Mouse (Mus musculus): Measurements from ENCODE around the gene Pih1d1. TPM values are rescaled to one million over a fixed set of nuclear protein-coding genes. Genes with fewer than 3 reads are reported as not detected.

Pih1d1 gene
- polyA plus RNA-seq (2015; fragmentation: Nextera tagmentation; extraction: Ambion mirVana): 45.1 and 48.9 TPM in 2 replicates

GRCm38 (mm10) chr7:45154096-45154992 is at the start of gene Pih1d1, which contains the start of gene Aldh16a1:
Pih1d1 (plus strand) TSS chr7:45154303.
Aldh16a1 (minus strand) TSS chr7:45154584.

GRCm38 (mm10) chr7:45124224-45125143 is 29.6 kb upstream of the Pih1d1 start, which contains the start of gene Rps11:
Rps11 (minus strand) TSS chr7:45124439.

GRCm38 (mm10) chr7:45128624-45129246 is 25.4 kb upstream of the Pih1d1 start, which contains the start of gene Rpl13a:
Rpl13a (minus strand) TSS chr7:45128761.

GRCm38 (mm10) chr7:45135993-45136567 is 18.0 kb upstream of the Pih1d1 start, which contains the start of the genes Gm45713 and Flt3l:
Gm45713 (minus strand) TSS chr7:45136231.
Flt3l (minus strand) TSS chr7:45136432.

GRCm38 (mm10) chr7:45163735-45164490 is 9.8 kb downstream of the Pih1d1 start, which contains the start of gene Slc17a7:
Slc17a7 (plus strand) TSS chr7:45163949.

GRCm38 (mm10) chr7:45179469-45179868 is 25.4 kb downstream of the Pih1d1 start, which contains the start of gene Gfy:
Gfy (minus strand) TSS chr7:45179569.

GRCm38 (mm10) chr7:45180896-45181477 is 26.9 kb downstream of the Pih1d1 start, which contains the start of gene Pth2:
Pth2 (plus strand) TSS chr7:45180995.

GRCm38 (mm10) chr7:45204380-45205143 is 50.5 kb downstream of the Pih1d1 start, which contains the start of gene Ccdc155:
Ccdc155 (minus strand) TSS chr7:45204892.

MicroRNAs within 50 kb of the gene (microRNA counts, 519-probe panel; counts per million panel counts)
- microRNA mmu-miR-150: 7,531 counts per million, percentile 73 among the panel's probes with 10 or more counts

Other genes starting within 250 kb of the Pih1d1 start
- 54.9 and 61.8 TPM in 2 replicates for gene Ap2a1, start 224.8 kb upstream of the Pih1d1 start, polyA plus RNA-seq (2015; fragmentation: Nextera tagmentation; extraction: Ambion mirVana)
- 0.17 TPM in 1 of 2 replicates, not detected in the other for gene Tsks, start 211.1 kb upstream of the Pih1d1 start, polyA plus RNA-seq (2015; fragmentation: Nextera tagmentation; extraction: Ambion mirVana)
- gene Cpt1c, start 179.5 kb upstream of the Pih1d1 start, polyA plus RNA-seq (2015; fragmentation: Nextera tagmentation; extraction: Ambion mirVana): 3.7 and 4.5 TPM in 2 replicates
- 215 and 217 TPM in 2 replicates for gene Prmt1, start 167.7 kb upstream of the Pih1d1 start, polyA plus RNA-seq (2015; fragmentation: Nextera tagmentation; extraction: Ambion mirVana)
- 54.1 and 62.3 TPM in 2 replicates for gene Irf3, start 156.7 kb upstream of the Pih1d1 start, polyA plus RNA-seq (2015; fragmentation: Nextera tagmentation; extraction: Ambion mirVana)
- gene Bcl2l12, start 155.6 kb upstream of the Pih1d1 start, polyA plus RNA-seq (2015; fragmentation: Nextera tagmentation; extraction: Ambion mirVana): 28.5 and 32.0 TPM in 2 replicates
- 15.0 and 17.0 TPM in 2 replicates for gene Scaf1, start 137.9 kb upstream of the Pih1d1 start, polyA plus RNA-seq (2015; fragmentation: Nextera tagmentation; extraction: Ambion mirVana)
- 25.6 and 26.0 TPM in 2 replicates for gene Rras, start 136.3 kb upstream of the Pih1d1 start, polyA plus RNA-seq (2015; fragmentation: Nextera tagmentation; extraction: Ambion mirVana)
- 3.9 and 5.0 TPM in 2 replicates for gene Prr12, start 101.4 kb upstream of the Pih1d1 start, polyA plus RNA-seq (2015; fragmentation: Nextera tagmentation; extraction: Ambion mirVana)
- gene Nosip, start 91.9 kb upstream of the Pih1d1 start, polyA plus RNA-seq (2015; fragmentation: Nextera tagmentation; extraction: Ambion mirVana): 37.2 and 45.0 TPM in 2 replicates
- gene Prrg2, start 91.6 kb upstream of the Pih1d1 start, polyA plus RNA-seq (2015; fragmentation: Nextera tagmentation; extraction: Ambion mirVana): 10.0 and 12.4 TPM in 2 replicates
- 80.3 and 93.9 TPM in 2 replicates for gene Rcn3, start 62.1 kb upstream of the Pih1d1 start, polyA plus RNA-seq (2015; fragmentation: Nextera tagmentation; extraction: Ambion mirVana)
- gene Fcgrt, start 50.5 kb upstream of the Pih1d1 start, polyA plus RNA-seq (2015; fragmentation: Nextera tagmentation; extraction: Ambion mirVana): 59.4 and 86.0 TPM in 2 replicates
- 1,257 and 1,307 TPM in 2 replicates for gene Rps11, start 29.9 kb upstream of the Pih1d1 start, polyA plus RNA-seq (2015; fragmentation: Nextera tagmentation; extraction: Ambion mirVana)
- 1,601 and 1,631 TPM in 2 replicates for gene Rpl13a, start 25.5 kb upstream of the Pih1d1 start, polyA plus RNA-seq (2015; fragmentation: Nextera tagmentation; extraction: Ambion mirVana)
- 0.35 and 0.44 TPM in 2 replicates for gene Gm45713, start 18.1 kb upstream of the Pih1d1 start, polyA plus RNA-seq (2015; fragmentation: Nextera tagmentation; extraction: Ambion mirVana)
- 7.2 and 9.3 TPM in 2 replicates for gene Flt3l, start 17.9 kb upstream of the Pih1d1 start, polyA plus RNA-seq (2015; fragmentation: Nextera tagmentation; extraction: Ambion mirVana)
- gene Aldh16a1, start 281 bp downstream of the Pih1d1 start, polyA plus RNA-seq (2015; fragmentation: Nextera tagmentation; extraction: Ambion mirVana): 29.7 and 31.2 TPM in 2 replicates
- not detected in 2 replicates for gene Slc17a7, start 9.6 kb downstream of the Pih1d1 start, polyA plus RNA-seq (2015; fragmentation: Nextera tagmentation; extraction: Ambion mirVana)
- not detected in 2 replicates for gene Gfy, start 25.3 kb downstream of the Pih1d1 start, polyA plus RNA-seq (2015; fragmentation: Nextera tagmentation; extraction: Ambion mirVana)
- gene Pth2, start 26.7 kb downstream of the Pih1d1 start, polyA plus RNA-seq (2015; fragmentation: Nextera tagmentation; extraction: Ambion mirVana): not detected in 2 replicates
- gene Ccdc155, start 50.6 kb downstream of the Pih1d1 start, polyA plus RNA-seq (2015; fragmentation: Nextera tagmentation; extraction: Ambion mirVana): 0.12 and 0.29 TPM in 2 replicates
- gene Dkkl1, start 57.8 kb downstream of the Pih1d1 start, polyA plus RNA-seq (2015; fragmentation: Nextera tagmentation; extraction: Ambion mirVana): 7.5 and 8.4 TPM in 2 replicates
- gene Tead2, start 61.5 kb downstream of the Pih1d1 start, polyA plus RNA-seq (2015; fragmentation: Nextera tagmentation; extraction: Ambion mirVana): 14.5 and 20.8 TPM in 2 replicates
- 71.1 and 87.7 TPM in 2 replicates for gene Cd37, start 84.8 kb downstream of the Pih1d1 start, polyA plus RNA-seq (2015; fragmentation: Nextera tagmentation; extraction: Ambion mirVana)
- 0.10 TPM in 1 of 2 replicates, not detected in the other for gene Slc6a16, start 86.8 kb downstream of the Pih1d1 start, polyA plus RNA-seq (2015; fragmentation: Nextera tagmentation; extraction: Ambion mirVana)
- not detected in 2 replicates for gene Slc6a21, start 123.2 kb downstream of the Pih1d1 start, polyA plus RNA-seq (2015; fragmentation: Nextera tagmentation; extraction: Ambion mirVana)
- gene Trpm4, start 179.5 kb downstream of the Pih1d1 start, polyA plus RNA-seq (2015; fragmentation: Nextera tagmentation; extraction: Ambion mirVana): 2.9 and 4.7 TPM in 2 replicates
- gene Hrc, start 181.0 kb downstream of the Pih1d1 start, polyA plus RNA-seq (2015; fragmentation: Nextera tagmentation; extraction: Ambion mirVana): 0.06 and 0.12 TPM in 2 replicates
- gene Ppfia3, start 212.7 kb downstream of the Pih1d1 start, polyA plus RNA-seq (2015; fragmentation: Nextera tagmentation; extraction: Ambion mirVana): 0.35 and 0.65 TPM in 2 replicates
- 0.41 TPM in 1 of 2 replicates, not detected in the other for gene Lin7b, start 216.3 kb downstream of the Pih1d1 start, polyA plus RNA-seq (2015; fragmentation: Nextera tagmentation; extraction: Ambion mirVana)
- 126 and 132 TPM in 2 replicates for gene Snrnp70, start 241.4 kb downstream of the Pih1d1 start, polyA plus RNA-seq (2015; fragmentation: Nextera tagmentation; extraction: Ambion mirVana)

All from spleen, postnatal 0 days (tissue).